Mouse (Mus musculus) heart, embryonic 12.5 days (tissue): ENCODE measurements around the gene Efna1. TPM values are rescaled to one million over a fixed set of nuclear protein-coding genes. Genes with fewer than 3 reads are reported as not detected.

Source experiments
- microRNA counts: library from miRNA; unstranded; fragments of <30 nt; microRNA quantifications from one replicate; lab custom pipeline; 2017
- microRNA-seq: library from miRNA; unstranded; fragments of <30 nt; microRNA quantifications from one replicate; pipeline ENCODE4, GENCODE M21; 2017
- polyA plus RNA-seq: library from polyadenylated mRNA; unstranded; fragments of >200 nt; fragmentation: Nextera tagmentation; extraction: Ambion mirVana; gene quantifications from 2 replicates; pipeline ENCODE4 v1.2.1, GENCODE M21; 2016

The Efna1 gene
- polyA plus RNA-seq, 1 experiment from 2014 or later, result 27.0 TPM

MicroRNA genes within 50 kb of the gene (microRNA counts, 519-probe panel; counts per million panel counts)
- microRNA mmu-miR-92b (lab: Ali Mortazavi, UCI), result not detected

Small RNA genes within 50 kb of the gene (microRNA-seq; reads per million reads assigned to microRNA genes)
- 117 reads per million, percentile 54 among the genes with 10 or more reads in this experiment for gene Mir92b

Other genes with a start within 250 kb of the Efna1 start
- gene Rusc1, start 187.8 kb downstream of the Efna1 start, polyA plus RNA-seq, result 10.1 and 10.5 TPM in 2 replicates
- not detected in 2 replicates for gene Gm43738, start 180.0 kb downstream of the Efna1 start, polyA plus RNA-seq
- gene Fdps, start 179.2 kb downstream of the Efna1 start, polyA plus RNA-seq, result 130 and 136 TPM in 2 replicates
- gene Pklr, start 145.0 kb downstream of the Efna1 start, polyA plus RNA-seq, result 1.7 and 2.8 TPM in 2 replicates
- 0.45 and 0.65 TPM in 2 replicates for gene Hcn3, start 120.9 kb downstream of the Efna1 start, polyA plus RNA-seq
- 24.6 and 24.8 TPM in 2 replicates for gene Clk2, start 116.3 kb downstream of the Efna1 start, polyA plus RNA-seq
- 88.8 and 92.5 TPM in 2 replicates for gene Scamp3, start 103.7 kb downstream of the Efna1 start, polyA plus RNA-seq
- 15.4 and 15.6 TPM in 2 replicates for gene Fam189b, start 98.0 kb downstream of the Efna1 start, polyA plus RNA-seq
- 37.1 and 38.0 TPM in 2 replicates for gene Gba, start 78.2 kb downstream of the Efna1 start, polyA plus RNA-seq
- gene Thbs3, start 66.0 kb downstream of the Efna1 start, polyA plus RNA-seq, result 16.2 and 18.7 TPM in 2 replicates
- 123 and 127 TPM in 2 replicates for gene Mtx1, start 54.1 kb downstream of the Efna1 start, polyA plus RNA-seq
- gene Muc1, start 52.1 kb downstream of the Efna1 start, polyA plus RNA-seq, result 0.48 TPM in 1 of 2 replicates, not detected in the other
- gene Krtcap2, start 35.2 kb downstream of the Efna1 start, polyA plus RNA-seq, result 243 and 262 TPM in 2 replicates
- 0.89 and 1.1 TPM in 2 replicates for gene Trim46, start 34.8 kb downstream of the Efna1 start, polyA plus RNA-seq
- 65.1 and 79.2 TPM in 2 replicates for gene Dpm3, start 21.8 kb downstream of the Efna1 start, polyA plus RNA-seq
- gene Slc50a1, start 10.6 kb downstream of the Efna1 start, polyA plus RNA-seq, result 40.9 and 42.9 TPM in 2 replicates
- 1.3 TPM in 2 replicates for gene Efna3, start 41.8 kb upstream of the Efna1 start, polyA plus RNA-seq
- 8.7 and 10.6 TPM in 2 replicates for gene Efna4, start 56.9 kb upstream of the Efna1 start, polyA plus RNA-seq
- gene Adam15, start 68.9 kb upstream of the Efna1 start, polyA plus RNA-seq, result 47.2 and 55.5 TPM in 2 replicates
- gene Dcst2, start 80.8 kb upstream of the Efna1 start, polyA plus RNA-seq, result not detected in 2 replicates
- gene Dcst1, start 84.1 kb upstream of the Efna1 start, polyA plus RNA-seq, result 0.09 TPM in 1 of 2 replicates, not detected in the other
- 1.6 and 1.8 TPM in 2 replicates for gene Zbtb7b, start 113.6 kb upstream of the Efna1 start, polyA plus RNA-seq
- 0.54 TPM in 1 of 2 replicates, not detected in the other for gene Lenep, start 121.7 kb upstream of the Efna1 start, polyA plus RNA-seq
- 31.7 and 32.5 TPM in 2 replicates for gene Flad1, start 130.7 kb upstream of the Efna1 start, polyA plus RNA-seq
- 355 and 356 TPM in 2 replicates for gene Cks1b, start 137.2 kb upstream of the Efna1 start, polyA plus RNA-seq
- 76.2 and 78.1 TPM in 2 replicates for gene Shc1, start 137.3 kb upstream of the Efna1 start, polyA plus RNA-seq
- 36.1 and 37.5 TPM in 2 replicates for gene Pygo2, start 149.1 kb upstream of the Efna1 start, polyA plus RNA-seq
- gene Pbxip1, start 155.6 kb upstream of the Efna1 start, polyA plus RNA-seq, result 67.5 and 71.6 TPM in 2 replicates
- gene Pmvk, start 173.4 kb upstream of the Efna1 start, polyA plus RNA-seq, result 46.8 and 51.0 TPM in 2 replicates
- gene Kcnn3, start 239.0 kb upstream of the Efna1 start, polyA plus RNA-seq, result 1.4 and 1.5 TPM in 2 replicates